Mouse (Mus musculus): ENCODE data around the gene Usb1.

DNA sequence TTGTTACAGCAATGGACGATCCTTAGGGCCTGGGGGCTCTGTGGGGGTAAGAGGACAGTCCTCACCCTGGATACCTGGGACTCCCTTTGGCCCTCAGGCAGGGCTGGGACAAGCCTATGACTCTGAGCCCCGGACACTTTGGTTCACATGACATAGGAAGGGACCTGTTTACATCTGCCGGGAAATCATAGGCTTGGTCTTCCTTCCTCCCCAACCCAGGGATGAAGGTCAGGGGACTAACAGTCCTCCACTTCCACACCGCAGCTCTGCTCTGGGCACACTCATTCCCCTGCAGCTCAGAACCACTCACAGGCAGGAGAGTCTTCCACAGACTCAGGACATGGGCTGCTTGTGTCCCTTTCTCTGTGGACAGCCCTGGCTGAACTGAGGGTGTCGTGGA, 5.3 kb upstream of the Usb1 start:
- TF ChIP-seq POLR2A (IDR thresholded peaks at IDR 0.05; ENCODE audit: extremely low read depth, insufficient read depth, low read length), result no peak
- no peak for TF ChIP-seq CTCF (IDR thresholded peaks at IDR 0.05; ENCODE audit: low read depth, low read length)
